Mouse (Mus musculus): ENCODE data around the gene Ankrd54. TPM values are rescaled to one million over a fixed set of nuclear protein-coding genes. Genes with fewer than 3 reads are reported as not detected.
A peak's percentile ranks its signal among the peaks of the same experiment; 100 is the strongest.

Ankrd54 gene
- polyA plus RNA-seq, 1 experiment from 2014 or later: 42.8 TPM

DNA sequence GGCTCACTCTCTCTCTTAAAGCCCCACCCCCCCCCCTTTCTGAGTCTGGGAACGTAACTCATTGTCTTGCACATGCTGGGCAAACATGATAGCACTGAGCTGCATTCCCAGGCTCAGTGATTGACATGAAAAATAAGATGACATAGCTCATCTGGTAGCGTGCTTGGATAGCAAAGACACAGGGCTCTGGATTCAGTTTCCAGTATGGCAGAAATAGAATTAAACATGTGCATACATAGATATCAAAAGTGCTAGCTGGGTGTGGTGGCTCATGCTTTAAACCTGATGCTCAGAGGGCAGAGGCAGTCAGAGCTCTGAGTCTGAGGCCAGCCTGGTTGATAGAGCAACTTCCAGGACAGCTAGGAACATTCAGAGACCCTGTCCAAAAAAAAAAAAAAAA is 43.1 kb upstream of the Ankrd54 start:
- peaks cover 3% of the 10 kb centered on the region; the same call in 1 of the 2 replicates for H3K4me1 ChIP-seq (ENCODE audit: control insufficient read depth, insufficient read depth, low read length)
- WGBS: 53% methylated on average over 2 of the region's 2 CpGs
- H3K36me3 ChIP-seq (replicated peaks; ENCODE audit: control insufficient read depth, insufficient read depth, low read depth, low read length): no peaks in the 10 kb centered on the region
- H3K4me3 ChIP-seq (ENCODE audit: low read depth, low read length): no peak overlapping the region
- H3K4me2 ChIP-seq (ENCODE audit: low read depth, low read length): no peak overlapping the region
- H3K27ac ChIP-seq (replicated peaks; ENCODE audit: low read depth, low read length): no peak overlapping the region
- H3K9ac ChIP-seq (replicated peaks; ENCODE audit: low read length): no peak overlapping the region
- H3K9me3 ChIP-seq (replicated peaks; ENCODE audit: control insufficient read depth, low read length): no peaks in the 10 kb centered on the region
- H3K27me3 ChIP-seq (ENCODE audit: control insufficient read depth, insufficient read depth, low read length): no peaks in the 10 kb centered on the region
- DNase-seq (ENCODE audit: low spot score): no peak
- ATAC-seq (replicated peaks; ENCODE audit: insufficient number of reproducible peaks, low FRiP score, low TSS enrichment, low read depth): no peak

GRCm38 (mm10) chr15:79103264-79103663 is 40.6 kb upstream of the Ankrd54 start:
- Histone ChIP-seq H3K4me1 (ENCODE audit: control insufficient read depth, insufficient read depth, low read length) (peaks cover 3% of the 10 kb centered on the region; the same call in 1 of the 2 replicates), H3K27ac (replicated peaks; ENCODE audit: low read depth, low read length) (no peak overlapping the region), H3K9me3 (replicated peaks; ENCODE audit: control insufficient read depth, low read length) (no peaks in the 10 kb centered on the region), H3K36me3 (replicated peaks; ENCODE audit: control insufficient read depth, insufficient read depth, low read depth, low read length) (no peaks in the 10 kb centered on the region), H3K9ac (replicated peaks; ENCODE audit: low read length) (no peak overlapping the region), H3K4me3 (ENCODE audit: low read depth, low read length) (no peak overlapping the region), H3K27me3 (ENCODE audit: control insufficient read depth, insufficient read depth, low read length) (no peaks in the 10 kb centered on the region), H3K4me2 (ENCODE audit: low read depth, low read length) (no peak overlapping the region)
- no peak for DNase-seq (ENCODE audit: low spot score)
- ATAC-seq (replicated peaks; ENCODE audit: insufficient number of reproducible peaks, low FRiP score, low TSS enrichment, low read depth): no peak
- 69% methylated on average over 10 of the region's 10 CpGs for WGBS

- H3K27ac ChIP-seq (replicated peaks; ENCODE audit: low read depth, low read length): no peak overlapping the region
- no peaks in the 10 kb centered on the region for H3K9me3 ChIP-seq (replicated peaks; ENCODE audit: control insufficient read depth, low read length)
- no peak overlapping the region for H3K4me2 ChIP-seq (ENCODE audit: low read depth, low read length)
- H3K4me3 ChIP-seq (ENCODE audit: low read depth, low read length): no peak overlapping the region
- ATAC-seq (replicated peaks; ENCODE audit: insufficient number of reproducible peaks, low FRiP score, low TSS enrichment, low read depth): no peak
- H3K27me3 ChIP-seq (ENCODE audit: control insufficient read depth, insufficient read depth, low read length): no peaks in the 10 kb centered on the region
- peaks cover 2% of the 10 kb centered on the region for H3K4me1 ChIP-seq (ENCODE audit: control insufficient read depth, insufficient read depth, low read length)
- H3K9ac ChIP-seq (replicated peaks; ENCODE audit: low read length): no peak overlapping the region
- DNase-seq (ENCODE audit: low spot score): no peak
- H3K36me3 ChIP-seq (replicated peaks; ENCODE audit: control insufficient read depth, insufficient read depth, low read depth, low read length): no peaks in the 10 kb centered on the region
Measured at GRCm38 (mm10) chr15:79101531-79101930, 38.8 kb upstream of the Ankrd54 start.

GRCm38 (mm10) chr15:79100391-79100790 is 37.7 kb upstream of the Ankrd54 start:
- DNase-seq (ENCODE audit: low spot score): no peak
- no peak overlapping the region for H3K9ac ChIP-seq (replicated peaks; ENCODE audit: low read length)
- no peaks in the 10 kb centered on the region for H3K27me3 ChIP-seq (ENCODE audit: control insufficient read depth, insufficient read depth, low read length)
- 73% methylated on average over 4 of the region's 4 CpGs for WGBS
- no peak overlapping the region for H3K4me2 ChIP-seq (ENCODE audit: low read depth, low read length)
- peaks cover under 1% of the 10 kb centered on the region; the same call in 1 of the 2 replicates for H3K36me3 ChIP-seq (replicated peaks; ENCODE audit: control insufficient read depth, insufficient read depth, low read depth, low read length)
- ATAC-seq (replicated peaks; ENCODE audit: insufficient number of reproducible peaks, low FRiP score, low TSS enrichment, low read depth): no peak
- H3K4me3 ChIP-seq (ENCODE audit: low read depth, low read length): no peak overlapping the region
- H3K4me1 ChIP-seq (ENCODE audit: control insufficient read depth, insufficient read depth, low read length): peaks cover 2% of the 10 kb centered on the region
- H3K9me3 ChIP-seq (replicated peaks; ENCODE audit: control insufficient read depth, low read length): no peaks in the 10 kb centered on the region
- no peak overlapping the region for H3K27ac ChIP-seq (replicated peaks; ENCODE audit: low read depth, low read length)

GRCm38 (mm10) chr15:79099456-79099855 is 36.8 kb upstream of the Ankrd54 start:
- no peak for DNase-seq (ENCODE audit: low spot score)
- Histone ChIP-seq H3K4me1 (ENCODE audit: control insufficient read depth, insufficient read depth, low read length) (peaks cover 2% of the 10 kb centered on the region), H3K9ac (replicated peaks; ENCODE audit: low read length) (no peak overlapping the region), H3K4me2 (ENCODE audit: low read depth, low read length) (no peak overlapping the region), H3K36me3 (replicated peaks; ENCODE audit: control insufficient read depth, insufficient read depth, low read depth, low read length) (peaks cover 6% of the 10 kb centered on the region), H3K9me3 (replicated peaks; ENCODE audit: control insufficient read depth, low read length) (no peaks in the 10 kb centered on the region), H3K27me3 (ENCODE audit: control insufficient read depth, insufficient read depth, low read length) (no peaks in the 10 kb centered on the region), H3K4me3 (ENCODE audit: low read depth, low read length) (no peak overlapping the region), H3K27ac (replicated peaks; ENCODE audit: low read depth, low read length) (no peak overlapping the region)
- WGBS: 63% methylated on average over 4 of the region's 4 CpGs
- ATAC-seq (replicated peaks; ENCODE audit: insufficient number of reproducible peaks, low FRiP score, low TSS enrichment, low read depth): no peak

DNA sequence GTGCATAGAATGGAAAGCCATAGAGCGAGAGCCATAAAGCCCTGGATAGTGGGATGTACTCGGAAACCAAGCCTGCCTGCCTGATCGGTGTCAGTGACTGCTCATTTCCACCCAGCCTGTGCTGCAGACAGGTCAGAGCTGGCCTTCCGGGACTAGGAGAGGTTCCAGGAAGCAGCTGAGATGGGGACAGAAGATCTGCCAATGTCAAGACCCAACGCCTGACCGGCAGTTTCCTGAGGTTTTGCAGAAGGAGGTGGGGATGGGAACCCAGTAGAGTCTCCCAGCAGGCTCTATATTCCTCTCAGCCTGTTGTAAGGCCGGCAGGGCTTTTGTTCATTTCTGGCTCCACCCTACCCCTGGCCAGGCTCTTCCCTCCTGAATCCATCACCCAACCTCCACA is 36.2 kb upstream of the Ankrd54 start:
- Histone ChIP-seq H3K4me2 (ENCODE audit: low read depth, low read length) (no peak overlapping the region), H3K27me3 (ENCODE audit: control insufficient read depth, insufficient read depth, low read length) (no peaks in the 10 kb centered on the region), H3K9ac (replicated peaks; ENCODE audit: low read length) (no peak overlapping the region), H3K4me3 (ENCODE audit: low read depth, low read length) (no peak overlapping the region), H3K27ac (replicated peaks; ENCODE audit: low read depth, low read length) (no peak overlapping the region), H3K9me3 (replicated peaks; ENCODE audit: control insufficient read depth, low read length) (no peaks in the 10 kb centered on the region), H3K36me3 (replicated peaks; ENCODE audit: control insufficient read depth, insufficient read depth, low read depth, low read length) (peaks cover 9% of the 10 kb centered on the region), H3K4me1 (ENCODE audit: control insufficient read depth, insufficient read depth, low read length) (peaks cover 2% of the 10 kb centered on the region)
- DNase-seq (ENCODE audit: low spot score): no peak
- ATAC-seq (replicated peaks; ENCODE audit: insufficient number of reproducible peaks, low FRiP score, low TSS enrichment, low read depth): no peak
- 48% methylated on average over 7 of the region's 7 CpGs for WGBS

DNA sequence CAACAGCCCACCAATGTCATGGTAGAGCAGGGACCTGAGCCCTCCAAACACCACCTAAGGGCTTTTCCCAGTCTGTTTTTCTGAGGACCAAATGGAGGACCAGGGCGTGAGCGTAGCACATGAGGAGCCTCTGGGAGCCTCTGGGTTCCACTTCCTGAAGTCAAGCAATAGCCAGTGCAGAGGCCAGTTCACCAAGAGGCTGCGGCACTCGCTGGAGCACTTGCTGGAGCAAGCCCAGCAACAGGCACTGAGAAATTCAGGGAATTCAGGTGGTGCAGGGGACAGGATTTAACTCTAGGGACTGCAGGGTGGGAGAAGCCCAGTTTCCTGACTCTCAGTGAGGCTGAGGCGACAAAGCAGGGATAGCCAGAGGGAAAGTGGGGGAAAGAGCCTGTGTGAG is 35.5 kb upstream of the Ankrd54 start:
- DNase-seq (ENCODE audit: low spot score): no peak
- Histone ChIP-seq H3K9ac (replicated peaks; ENCODE audit: low read length) (no peak overlapping the region), H3K4me2 (ENCODE audit: low read depth, low read length) (no peak overlapping the region), H3K4me3 (ENCODE audit: low read depth, low read length) (no peak overlapping the region), H3K27ac (replicated peaks; ENCODE audit: low read depth, low read length) (no peak overlapping the region), H3K4me1 (ENCODE audit: control insufficient read depth, insufficient read depth, low read length) (peaks cover 2% of the 10 kb centered on the region), H3K36me3 (replicated peaks; ENCODE audit: control insufficient read depth, insufficient read depth, low read depth, low read length) (peaks cover 9% of the 10 kb centered on the region), H3K9me3 (replicated peaks; ENCODE audit: control insufficient read depth, low read length) (no peaks in the 10 kb centered on the region), H3K27me3 (ENCODE audit: control insufficient read depth, insufficient read depth, low read length) (no peaks in the 10 kb centered on the region)
- no peak for ATAC-seq (replicated peaks; ENCODE audit: insufficient number of reproducible peaks, low FRiP score, low TSS enrichment, low read depth)
- WGBS: 58% methylated on average over 5 of the region's 5 CpGs

DNA sequence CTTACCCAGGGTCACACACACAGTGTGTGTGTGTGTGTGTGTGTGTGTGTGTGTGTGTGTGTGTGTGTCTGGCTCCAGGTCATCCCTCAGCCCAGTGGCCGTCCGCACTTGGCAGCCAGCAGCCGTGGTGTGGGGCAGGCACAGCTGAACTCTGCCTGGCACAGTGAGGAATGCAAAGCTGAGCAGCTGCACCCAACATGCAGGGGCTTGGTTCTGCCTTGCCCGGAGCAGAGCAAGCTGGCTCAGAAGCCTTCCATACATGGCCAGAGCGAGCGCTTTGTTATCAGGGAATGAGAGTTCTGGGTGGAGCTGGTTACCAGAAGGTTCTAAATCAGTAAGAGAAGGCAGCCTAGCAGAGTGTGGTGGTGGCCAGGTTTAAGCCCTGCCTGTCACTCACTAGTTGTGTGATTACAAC is 34.9 kb upstream of the Ankrd54 start:
- ATAC-seq (replicated peaks; ENCODE audit: insufficient number of reproducible peaks, low FRiP score, low TSS enrichment, low read depth): no peak
- DNase-seq (ENCODE audit: low spot score): no peak

More for the DNA sequence above, 34.9 kb upstream of the Ankrd54 start:
- H3K27ac ChIP-seq (replicated peaks; ENCODE audit: low read depth, low read length): peak overlapping the region; percentile 20; the same call in 1 of the 2 replicates
- H3K9me3 ChIP-seq (replicated peaks; ENCODE audit: control insufficient read depth, low read length): no peaks in the 10 kb centered on the region
- H3K9ac ChIP-seq (replicated peaks; ENCODE audit: low read length): no peak overlapping the region
- 56% methylated on average over 6 of the region's 6 CpGs for WGBS
- no peak overlapping the region for H3K4me2 ChIP-seq (ENCODE audit: low read depth, low read length)
- peaks cover 2% of the 10 kb centered on the region for H3K4me1 ChIP-seq (ENCODE audit: control insufficient read depth, insufficient read depth, low read length)
- peaks cover 9% of the 10 kb centered on the region for H3K36me3 ChIP-seq (replicated peaks; ENCODE audit: control insufficient read depth, insufficient read depth, low read depth, low read length)
- H3K4me3 ChIP-seq (ENCODE audit: low read depth, low read length): no peak overlapping the region
- H3K27me3 ChIP-seq (ENCODE audit: control insufficient read depth, insufficient read depth, low read length): no peaks in the 10 kb centered on the region
